Mouse (Mus musculus) embryonic facial prominence, embryonic 11.5 days (tissue): ENCODE data around the gene 1700001P01Rik. TPM values are rescaled to one million over a fixed set of nuclear protein-coding genes. Genes with fewer than 3 reads are reported as not detected.

Experiments
- ATAC-seq: fragments of 200-750 bp; cut with Nextera tagmentation; replicated peaks from 2 replicates; pipeline ENCODE4 v1.8.0; 2017; ENCODE audit warnings: low read depth; ENCODE audit not compliant: insufficient number of reproducible peaks, low FRiP score, low TSS enrichment
- DNase-seq: peaks from one replicate; pipeline ENCODE4 v3.0.0-alpha.2; 2015; ENCODE audit warnings: low spot score
- H3K27ac ChIP-seq: fragments of 300-500 bp; sonication (generic); replicated peaks from 2 replicates; pipeline ENCODE4 v1.5.1; 2014; ENCODE audit warnings: mild to moderate bottlenecking, low read depth, low read length, control low read depth
- H3K27me3 ChIP-seq: fragments of 300-500 bp; sonication (generic); 2 replicates; pipeline ENCODE4 v1.6.1; 2014; ENCODE audit warnings: mild to moderate bottlenecking, low read length, moderate library complexity, mixed read lengths; ENCODE audit not compliant: control insufficient read depth, insufficient read depth
- H3K36me3 ChIP-seq: fragments of 300-500 bp; sonication (generic); replicated peaks from 2 replicates; pipeline ENCODE4 v1.6.1; 2014; ENCODE audit warnings: low read depth, mild to moderate bottlenecking, low read length, moderate library complexity, mixed read lengths; ENCODE audit not compliant: control insufficient read depth, insufficient read depth
- H3K4me1 ChIP-seq: fragments of 300-500 bp; sonication (generic); 2 replicates; pipeline ENCODE4 v1.6.1; 2014; ENCODE audit warnings: low read length, mixed read lengths; ENCODE audit not compliant: control insufficient read depth, insufficient read depth
- H3K4me2 ChIP-seq: fragments of 300-500 bp; sonication (generic); 2 replicates; pipeline ENCODE4 v1.6.1; 2014; ENCODE audit warnings: low read depth, mild to moderate bottlenecking, control low read depth, low read length, moderate library complexity
- H3K4me3 ChIP-seq: fragments of 300-500 bp; sonication (generic); 2 replicates; pipeline ENCODE4 v1.5.1; 2014; ENCODE audit warnings: low read depth, low read length, control low read depth
- H3K9ac ChIP-seq: fragments of 300-500 bp; sonication (generic); replicated peaks from 2 replicates; pipeline ENCODE4 v1.6.1; 2014; ENCODE audit warnings: mild to moderate bottlenecking, control low read depth, low read length
- H3K9me3 ChIP-seq: fragments of 300-500 bp; sonication (generic); replicated peaks from 2 replicates; pipeline ENCODE4 v1.6.1; 2016; ENCODE audit warnings: mild to moderate bottlenecking, low read length, inconsistent platforms, mixed read lengths; ENCODE audit not compliant: control insufficient read depth
- WGBS: fragments of 180-500 bp; shearing (Covaris S2); extraction: QIAGEN DNeasy Blood & Tissue Kit; methylation state at CpG from one replicate; pipeline ENCODE4 v1.1.7; 2014; 5-methylcytosine and 5-hydroxymethylcytosine counted together
- polyA plus RNA-seq: library from polyadenylated mRNA; unstranded; fragments of >200 nt; fragmentation: Nextera tagmentation; extraction: Ambion mirVana; gene quantifications from 2 replicates; pipeline ENCODE4 v1.2.1, GENCODE M21; 2014

Gene 1700001P01Rik
- polyA plus RNA-seq, 1 experiment from 2014 or later, result not detected

DNA sequence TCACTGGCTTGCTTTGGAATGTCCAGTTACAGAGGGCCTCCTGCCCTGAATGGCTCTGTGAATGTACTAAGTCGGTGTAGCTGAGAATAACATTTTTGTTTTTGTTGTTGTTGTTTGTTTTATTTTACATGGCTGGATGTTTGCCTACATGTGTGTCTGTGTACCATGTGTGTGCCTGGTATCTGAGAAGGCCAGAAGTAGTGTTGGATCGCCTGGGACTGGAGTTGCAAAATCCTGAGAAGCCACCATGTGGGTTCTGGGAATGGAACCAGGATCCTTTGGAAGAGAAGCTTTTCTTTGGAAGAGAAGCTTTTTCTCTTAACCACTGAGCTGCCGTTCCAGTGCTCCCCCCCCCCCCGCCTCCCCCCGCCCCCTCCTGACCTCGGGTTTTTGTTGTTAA lies 26.8 kb upstream of the 1700001P01Rik start:
- Histone ChIP-seq H3K9me3 (no peaks in the 10 kb centered on the region), H3K9ac (no peak overlapping the region), H3K4me1 (peaks cover 28% of the 10 kb centered on the region), H3K27ac (no peak overlapping the region), H3K4me2 (no peak overlapping the region), H3K27me3 (no peaks in the 10 kb centered on the region), H3K4me3 (no peak overlapping the region), H3K36me3 (no peaks in the 10 kb centered on the region; the same call in 1 of the 2 replicates)
- 47% methylated on average over 6 of the region's 6 CpGs for WGBS
- no peak for ATAC-seq
- no peak for DNase-seq

DNA sequence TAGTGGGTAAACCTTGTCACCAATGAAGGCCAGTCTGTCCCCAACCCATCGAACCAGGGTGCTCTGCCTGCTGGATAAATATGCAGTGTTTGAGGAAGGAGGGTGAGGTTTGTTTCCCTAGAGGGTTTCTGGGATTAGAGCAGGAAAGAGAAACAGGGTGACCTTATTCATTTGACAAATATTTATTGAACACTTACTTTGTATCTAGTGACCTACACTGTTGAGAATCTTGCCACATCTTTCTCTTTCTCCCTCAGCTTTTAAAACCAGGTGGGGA lies 26.4 kb upstream of the 1700001P01Rik start:
- Histone ChIP-seq H3K36me3 (no peaks in the 10 kb centered on the region; the same call in 1 of the 2 replicates), H3K27me3 (no peaks in the 10 kb centered on the region), H3K4me3 (0 out of 2 replicates have a peak overlapping the region, but pooled peaks have one; percentile 2), H3K4me2 (0 out of 2 replicates have a peak overlapping the region, but pooled peaks have one; percentile 84), H3K9me3 (no peaks in the 10 kb centered on the region), H3K27ac (no peak overlapping the region), H3K9ac (no peak overlapping the region), H3K4me1 (peaks cover 27% of the 10 kb centered on the region)
- WGBS, result 50% methylated on average over 1 of the region's 1 CpGs
- DNase-seq (no peak), ATAC-seq (no peak)

DNA sequence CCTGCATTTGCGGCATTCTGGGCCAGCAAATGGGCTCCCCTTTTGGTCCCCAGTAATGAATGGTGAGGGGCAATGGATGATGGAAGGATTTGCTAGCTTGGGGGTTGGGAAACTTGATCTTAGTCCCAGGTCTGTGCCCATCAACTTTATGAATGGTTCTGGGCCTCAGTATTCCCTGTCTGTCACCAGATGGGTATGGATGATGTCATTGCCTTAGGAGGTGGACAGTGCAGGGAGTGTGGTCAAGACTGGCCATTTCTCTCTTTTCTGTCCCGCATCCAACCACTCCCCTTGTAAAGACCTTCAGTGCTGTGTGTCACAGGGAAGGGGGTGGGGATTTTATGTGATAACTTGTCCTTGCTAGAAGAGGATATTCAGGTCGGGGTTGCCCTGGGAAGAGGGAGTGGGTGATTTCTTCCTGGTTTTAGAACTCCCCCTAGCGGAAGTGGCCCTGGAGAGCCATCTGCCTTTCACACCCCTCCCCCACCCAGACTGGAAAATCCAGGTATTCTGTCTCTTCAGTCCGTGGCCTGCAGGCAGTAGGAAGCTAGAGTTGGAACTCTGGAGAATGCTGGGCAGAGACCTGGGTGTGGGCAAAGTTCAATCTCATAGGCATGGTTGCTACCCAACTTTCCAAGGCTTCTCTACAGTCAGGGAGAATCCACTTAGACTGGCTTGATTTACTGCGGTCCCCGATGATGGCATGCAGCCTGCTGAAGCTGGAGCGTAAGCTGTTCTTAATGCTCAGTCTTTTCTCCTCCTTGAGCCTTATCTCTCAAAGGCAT lies 25.9 kb upstream of the 1700001P01Rik start:
- no peaks in the 10 kb centered on the region for H3K27me3 ChIP-seq
- WGBS, result 29% methylated on average over 8 of the region's 8 CpGs
- H3K4me3 ChIP-seq, result peak overlapping the region; percentile 87
- no peaks in the 10 kb centered on the region for H3K36me3 ChIP-seq
- H3K9ac ChIP-seq, result peak overlapping the region; percentile 80
- H3K9me3 ChIP-seq, result no peaks in the 10 kb centered on the region
- peaks cover 27% of the 10 kb centered on the region for H3K4me1 ChIP-seq
- ATAC-seq, result no peak
- peak overlapping the region; percentile 84 for H3K4me2 ChIP-seq
- peak; percentile 73 for DNase-seq
- H3K27ac ChIP-seq, result peak overlapping the region; percentile 92; the same call in 1 of the 2 replicates

DNA sequence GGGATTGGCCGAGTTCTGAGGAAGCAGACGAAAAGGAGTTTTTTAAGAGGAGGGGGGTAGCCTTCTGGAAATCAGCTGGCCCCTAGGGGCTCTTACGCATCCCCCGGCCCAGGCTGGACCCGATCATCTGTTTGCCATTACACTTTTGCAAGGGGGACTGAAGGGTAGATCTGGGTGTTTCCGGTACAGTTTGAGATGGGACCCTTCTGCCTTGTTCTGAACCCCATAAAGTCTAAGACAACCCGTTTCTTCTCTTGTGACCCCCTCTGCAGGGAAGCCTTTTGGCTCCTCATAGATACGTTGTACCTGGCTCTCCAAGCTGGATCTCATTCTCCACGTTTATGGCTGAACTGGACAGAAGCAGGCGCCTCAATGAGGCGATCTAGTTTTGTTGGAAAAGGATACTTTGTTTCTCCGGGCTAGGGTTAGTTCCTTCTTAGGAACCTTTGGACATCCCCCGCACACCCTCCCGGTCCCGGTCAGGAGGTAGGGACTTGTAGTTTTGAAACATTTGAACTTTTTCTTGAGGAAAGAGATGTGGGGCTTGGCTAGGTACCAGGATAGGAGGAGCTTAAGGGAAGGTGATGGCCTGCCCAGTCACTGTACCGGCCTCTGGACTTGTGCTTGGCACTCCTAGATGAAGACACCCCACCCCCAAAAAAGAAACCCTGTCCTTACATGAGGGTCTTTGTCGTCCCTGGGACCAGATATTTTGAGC lies 25.1 kb upstream of the 1700001P01Rik start:
- H3K9ac ChIP-seq, result peak overlapping the region; percentile 80
- ATAC-seq (0 out of 2 replicates have a peak, but pooled peaks have one; percentile 27), DNase-seq (no peak)
- no peaks in the 10 kb centered on the region for H3K27me3 ChIP-seq
- WGBS, result 4% methylated on average over 17 of the region's 17 CpGs
- no peaks in the 10 kb centered on the region for H3K9me3 ChIP-seq
- peaks cover 21% of the 10 kb centered on the region for H3K4me1 ChIP-seq
- no peaks in the 10 kb centered on the region for H3K36me3 ChIP-seq
- H3K4me2 ChIP-seq, result peak overlapping the region; percentile 84
- H3K27ac ChIP-seq, result peak overlapping the region; percentile 92
- H3K4me3 ChIP-seq, result peak overlapping the region; percentile 87

DNA sequence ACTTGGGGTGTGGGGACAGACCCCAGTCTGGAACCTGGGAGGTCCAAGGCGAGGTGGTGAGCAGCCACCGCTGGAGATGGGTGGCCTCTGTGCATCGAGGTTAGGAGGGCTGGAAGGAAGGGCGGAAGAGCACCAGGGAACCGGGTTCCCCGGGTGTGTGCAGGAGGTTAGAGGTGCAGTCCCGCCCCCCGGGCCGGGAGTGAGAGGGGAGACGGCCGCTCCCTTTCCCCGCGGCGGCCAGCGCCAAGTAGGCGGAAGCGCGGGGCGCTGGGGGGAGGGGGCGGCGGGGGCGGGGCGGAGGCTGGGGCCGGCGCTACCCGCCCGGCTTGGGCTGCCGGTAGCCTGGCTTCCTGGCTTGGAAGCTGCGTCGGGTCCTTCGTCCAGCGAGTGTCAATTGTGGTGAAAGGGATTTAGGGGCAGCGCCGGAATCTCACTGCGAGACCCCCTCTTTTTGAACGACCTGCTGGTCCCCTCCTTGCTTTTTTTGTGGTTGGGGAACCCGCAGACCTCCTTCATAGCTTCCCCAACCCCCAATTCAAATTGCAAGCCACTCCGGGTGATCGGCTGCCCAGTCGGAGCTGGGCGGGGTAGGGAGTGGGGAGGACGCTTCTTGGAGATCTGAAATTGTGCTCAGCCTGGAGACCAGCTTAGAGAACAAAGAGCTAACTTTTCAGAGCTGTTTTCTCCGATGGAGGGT lies 24.4 kb upstream of the 1700001P01Rik start:
- peaks cover 16% of the 10 kb centered on the region for H3K4me1 ChIP-seq

DNA sequence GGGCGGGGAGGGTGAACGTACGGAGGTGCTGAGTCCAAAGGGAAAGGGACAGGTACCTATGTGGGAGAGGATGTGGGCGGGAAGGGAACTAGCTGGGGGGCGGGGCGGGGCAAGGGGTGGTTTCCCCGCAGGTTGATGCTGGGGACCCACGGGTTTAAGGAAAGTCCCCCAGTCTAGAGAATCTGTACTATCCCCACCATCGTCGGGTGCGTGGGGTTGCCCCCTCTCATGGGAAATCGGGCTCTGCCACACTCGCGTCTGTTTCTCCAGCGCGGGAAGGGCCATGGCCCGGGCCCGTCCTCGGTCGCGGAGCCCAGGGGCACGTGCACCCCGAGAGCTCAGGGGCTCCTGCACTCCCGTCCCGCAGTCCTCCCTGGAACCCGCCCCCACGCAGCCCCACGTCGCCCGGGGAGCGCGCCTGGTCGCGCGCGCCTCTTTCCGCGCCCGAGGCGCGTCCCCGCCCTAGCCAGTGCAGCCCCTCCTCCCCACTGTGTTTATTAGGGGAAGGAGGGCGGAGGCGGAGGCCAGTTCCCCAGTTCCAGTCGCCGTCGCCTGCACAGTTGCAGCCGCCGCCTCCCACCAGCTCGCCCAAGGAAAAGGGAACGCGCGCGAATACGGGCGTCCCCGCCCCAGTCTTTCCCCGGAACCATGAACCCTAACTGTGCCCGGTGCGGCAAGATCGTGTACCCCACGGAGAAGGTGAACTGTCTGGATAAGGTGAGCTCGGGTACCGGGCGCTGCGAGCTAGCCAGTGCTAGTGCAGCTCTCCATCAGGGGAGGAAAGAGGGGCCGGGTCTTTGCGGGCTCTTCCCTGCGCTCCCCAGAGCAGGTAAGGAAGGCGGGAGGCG lies 23.7 kb upstream of the 1700001P01Rik start:
- ATAC-seq, result peak; percentile 77
- Histone ChIP-seq H3K9ac (peak overlapping the region; percentile 80), H3K9me3 (no peaks in the 10 kb centered on the region), H3K36me3 (no peaks in the 10 kb centered on the region), H3K27me3 (no peaks in the 10 kb centered on the region), H3K4me1 (peaks cover 12% of the 10 kb centered on the region), H3K4me2 (peak overlapping the region; percentile 84), H3K27ac (peak overlapping the region; percentile 92), H3K4me3 (peak overlapping the region; percentile 87)
- DNase-seq, result peak; percentile 83
- WGBS, result under 1% methylated on average over 67 of the region's 71 CpGs

More for the DNA sequence above, 24.4 kb upstream of the 1700001P01Rik start:
- Histone ChIP-seq H3K27ac (peak overlapping the region; percentile 92), H3K27me3 (no peaks in the 10 kb centered on the region), H3K9me3 (no peaks in the 10 kb centered on the region), H3K9ac (peak overlapping the region; percentile 80), H3K36me3 (no peaks in the 10 kb centered on the region), H3K4me2 (peak overlapping the region; percentile 84), H3K4me3 (peak overlapping the region; percentile 87)
- DNase-seq, result peak; percentile 75
- ATAC-seq, result peak; percentile 63
- WGBS, result 0% methylated on average over 28 of the region's 43 CpGs

- ATAC-seq (0 out of 2 replicates have a peak, but pooled peaks have one; percentile 9), DNase-seq (peak; percentile 91)
- H3K27me3 ChIP-seq, result no peaks in the 10 kb centered on the region
- peak within 1 kb of the TSS; percentile 87 for H3K4me3 ChIP-seq
- peak within 1 kb of the TSS; percentile 92 for H3K27ac ChIP-seq
- WGBS, result 0% methylated on average over 11 of the region's 11 CpGs
- peak within 1 kb of the TSS; percentile 80 for H3K9ac ChIP-seq
- H3K9me3 ChIP-seq, result no peaks in the 10 kb centered on the region
- peaks cover 6% of the 10 kb centered on the region; the same call in 1 of the 2 replicates for H3K4me1 ChIP-seq
- H3K36me3 ChIP-seq, result no peaks in the 10 kb centered on the region
- H3K4me2 ChIP-seq, result peak within 1 kb of the TSS; percentile 84
These were observed 23.0 kb upstream of the 1700001P01Rik start, which contains the start of gene Lasp1 for GRCm38 (mm10) chr11:97798782-97799145. Gene Lasp1 (plus strand): TSS chr11:97799000.
